Comparison of ENCODE assay signal across 21 mouse cellular contexts in the genomic region with DNA sequence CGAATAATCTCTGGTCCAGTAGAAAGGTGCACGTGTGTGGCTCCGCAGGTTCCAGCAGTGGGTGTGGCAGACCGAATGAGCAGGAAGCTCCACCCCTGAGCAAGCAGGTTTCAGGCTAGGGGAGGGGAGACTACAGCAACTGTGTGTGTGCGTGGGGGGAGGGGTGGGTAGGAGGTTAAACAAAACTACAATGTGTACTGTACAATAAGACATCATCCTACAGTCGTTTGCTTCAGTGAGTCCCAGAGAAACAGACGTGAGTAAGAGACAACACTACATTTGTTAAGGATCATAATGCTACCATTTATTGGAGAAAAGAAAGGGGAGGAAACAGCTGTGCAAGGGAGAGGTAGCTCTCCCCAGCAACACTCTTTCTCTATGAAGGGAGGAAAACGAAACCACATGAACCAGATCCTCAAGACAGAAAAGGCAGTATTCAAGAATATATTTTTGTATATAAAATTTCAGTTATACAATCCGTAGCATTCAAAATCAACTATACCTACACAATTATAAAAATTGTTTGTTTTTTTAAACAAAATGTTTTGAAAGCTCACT. TPM values are rescaled to one million over a fixed set of nuclear protein-coding genes. Genes with fewer than 3 reads are reported as not detected.
A peak's percentile ranks its signal among the peaks of the same experiment; 100 is the strongest.
DNase-seq lines count a peak whose midpoint lies in the region; ATAC-seq and TF ChIP-seq lines count a peak whose summit lies in the region.
"Had no signal": no experiment of that assay in that cellular context is flagged by ENCODE, and none has a peak within 500 bp of the region (broad histone marks: within the 10 kb centered on the region; RNA-seq: fewer than 3 reads in every experiment).

No protein-coding gene starts in this region.

- H3K36me3 ChIP-seq in megakaryocyte, embryonic 14.5 days (replicated peaks; ENCODE audit: low read length) = peaks cover 36% of the 10 kb centered on the region
- H3K36me3 ChIP-seq in hindbrain, postnatal 0 days (ENCODE audit: insufficient read depth, low read length) = no peaks in the 10 kb centered on the region
- H3K36me3 ChIP-seq: midbrain, embryonic 12.5 days had no signal

- no peaks in the 10 kb centered on the region for H3K27me3 ChIP-seq in megakaryocyte, embryonic 14.5 days (replicated peaks)
- H3K27me3 ChIP-seq in hindbrain, postnatal 0 days (ENCODE audit: insufficient read depth, low read length) = no peaks in the 10 kb centered on the region
- H3K27me3 ChIP-seq: heart, embryonic 12.5 days; limb, embryonic 15.5 days; lung, embryonic 15.5 days; midbrain, embryonic 12.5 days had no signal

- 58% methylated on average over 5 of the region's 9 CpGs for WGBS in hindbrain, postnatal 0 days

- H3K4me3 ChIP-seq in megakaryocyte, embryonic 14.5 days (replicated peaks) = peak overlapping the region; percentile 33
- H3K4me3 ChIP-seq in hindbrain, postnatal 0 days (ENCODE audit: low read length) = no peak overlapping the region
- H3K4me3 ChIP-seq: heart, embryonic 12.5 days; limb, embryonic 15.5 days; lung, embryonic 15.5 days; midbrain, embryonic 12.5 days had no signal

- H3K4me1 ChIP-seq in megakaryocyte, embryonic 14.5 days = peaks cover 23% of the 10 kb centered on the region
- no peaks in the 10 kb centered on the region for H3K4me1 ChIP-seq in hindbrain, postnatal 0 days (ENCODE audit: insufficient read depth, low read length)
- H3K4me1 ChIP-seq: heart, embryonic 12.5 days; limb, embryonic 15.5 days; midbrain, embryonic 12.5 days had no signal

- intact Hi-C loops in heart, postnatal 10 days (cut with DNase I) = no loop called here

- H3K9ac ChIP-seq in hindbrain, postnatal 0 days (replicated peaks; ENCODE audit: low read length) = no peak overlapping the region
- H3K9ac ChIP-seq: forebrain, postnatal 0 days; heart, embryonic 12.5 days; limb, embryonic 15.5 days; lung, embryonic 15.5 days; midbrain, embryonic 12.5 days had no signal

- H3K27ac ChIP-seq in hindbrain, postnatal 0 days = no peak overlapping the region
- H3K27ac ChIP-seq: limb, embryonic 15.5 days; lung, embryonic 15.5 days; midbrain, embryonic 12.5 days had no signal

- no peak for ATAC-seq in megakaryocyte, adult 5-6 weeks (ENCODE audit: poor library complexity, severe bottlenecking)
- peak; percentile 65 for ATAC-seq in inflammation-experienced regulatory T-cells, adult 6 months
- no peak for ATAC-seq in hindbrain, postnatal 0 days
- ATAC-seq: forebrain, postnatal 0 days had no signal

- no peak overlapping the region for H3K4me2 ChIP-seq in hindbrain, postnatal 0 days (ENCODE audit: low read depth, low read length)
- H3K4me2 ChIP-seq: heart, embryonic 12.5 days; limb, embryonic 15.5 days; lung, embryonic 15.5 days; midbrain, embryonic 12.5 days had no signal

- no peak for TF ChIP-seq CTCF in hindbrain, postnatal 0 days (IDR thresholded peaks at IDR 0.05; ENCODE audit: low read depth)

- H3K9me3 ChIP-seq in megakaryocyte, embryonic 14.5 days = no peaks in the 10 kb centered on the region
- no peaks in the 10 kb centered on the region for H3K9me3 ChIP-seq in hindbrain, postnatal 0 days (ENCODE audit: low read length)
- H3K9me3 ChIP-seq: heart, embryonic 12.5 days; limb, embryonic 15.5 days; lung, embryonic 15.5 days; midbrain, embryonic 12.5 days had no signal

- DNase-seq in CD4-positive, CD25-positive, alpha-beta regulatory T cell, adult 2 months (ENCODE audit: low read depth, low spot score) = peak; percentile 63
- DNase-seq in naive thymus-derived CD4-positive, alpha-beta T cell, adult 2 months (ENCODE audit: low read depth) = peak; percentile 76
- no peak for DNase-seq in hindbrain, postnatal 0 days (ENCODE audit: low spot score)
- no peak for DNase-seq in heart, postnatal 10 days
- DNase-seq: cerebellum, postnatal 14 days; forebrain, postnatal 0 days; gastrocnemius, postnatal 14 days; kidney, adult 18-20 months; kidney, postnatal 25 days had no signal

RNA-seq across cellular contexts. Expression of a gene that starts 13.6 kb away (rescaled TPM):
- polyA plus RNA-seq in megakaryocyte, embryonic 14.5 days (2012; ENCODE audit: insufficient read depth, low replicate concordance) = 0.30 TPM in 1 of 2 replicates, not detected in the other
- total RNA-seq in megakaryocyte, adult 5-6 weeks (2015) = not detected in 2 replicates
- not detected in 2 replicates for total RNA-seq in megakaryocyte, adult 5-6 weeks (2017)
- polyA plus RNA-seq in inflammation-experienced regulatory T-cells, adult 6 months (2017; shearing (Covaris generic)) = not detected
- not detected in 2 replicates for total RNA-seq in hindbrain, postnatal 0 days (2014; rRNA removed)
- polyA plus RNA-seq in hindbrain, postnatal 0 days (2015; fragmentation: Nextera tagmentation; extraction: Ambion mirVana) = not detected in 2 replicates
- total RNA-seq in heart, postnatal 10 days (2021) = not detected
- total RNA-seq: adrenal gland, postnatal 4 days; forebrain, postnatal 0 days; gastrocnemius, postnatal 14 days; hematopoietic stem cell, adult 5-6 weeks; layer of hippocampus, postnatal 14 days; left cerebral cortex, postnatal 14 days had no signal
- polyA plus RNA-seq: embryonic facial prominence, embryonic 11.5 days; forebrain, postnatal 0 days; heart, embryonic 12.5 days; limb, embryonic 15.5 days; midbrain, embryonic 12.5 days had no signal

RNA-seq across cellular contexts. Expression of a gene that starts 20.1 kb away (rescaled TPM):
- 1.7 TPM in 1 of 2 replicates, not detected in the other for polyA plus RNA-seq in megakaryocyte, embryonic 14.5 days (2012; ENCODE audit: insufficient read depth, low replicate concordance)
- 36.7 and 40.6 TPM in 2 replicates for total RNA-seq in megakaryocyte, adult 5-6 weeks (2015)
- 43.9 and 46.4 TPM in 2 replicates for total RNA-seq in megakaryocyte, adult 5-6 weeks (2017)
- 10 to 100 TPM; 25.7 to 30.3 (median 27.4) TPM for polyA plus RNA-seq in inflammation-experienced regulatory T-cells, adult 6 months (2017; shearing (Covaris generic))
- 11.0 and 17.0 TPM in 2 replicates for total RNA-seq in hindbrain, postnatal 0 days (2014; rRNA removed)
- polyA plus RNA-seq in hindbrain, postnatal 0 days (2015; fragmentation: Nextera tagmentation; extraction: Ambion mirVana) = 5.6 and 6.5 TPM in 2 replicates
- total RNA-seq in heart, postnatal 10 days (2021) = 10 to 100 TPM; 16.8 to 18.4 TPM

Comparison
In these comparisons a context has a peak if more than half of its experiments do, and no peak if none do; other contexts are left out.
1. DNase-seq: peak in CD4-positive, CD25-positive, alpha-beta regulatory T cell, adult 2 months (single experiment) and naive thymus-derived CD4-positive, alpha-beta T cell, adult 2 months (single experiment); none in hindbrain, postnatal 0 days (single experiment) and heart, postnatal 10 days (0 of 2).